Mouse (Mus musculus) cerebellum, adult 2 months (tissue): ENCODE measurements around the gene Slc22a5.

Source experiments
- CTCF ChIP-seq: fragments of 200-500 bp; IDR thresholded peaks from 2 replicates; pipeline ENCODE4 v1.5.1; 2011; ENCODE audit warnings: low read depth, mild to moderate bottlenecking, control low read depth, low read length, moderate library complexity, borderline replicate concordance; ENCODE audit not compliant: insufficient read depth
- POLR2A ChIP-seq: fragments of 200-500 bp; IDR thresholded peaks from 2 replicates; pipeline ENCODE4 v1.6.1; 2011; ENCODE audit warnings: low read length, control low read depth, borderline replicate concordance; ENCODE audit not compliant: insufficient read depth

DNA sequence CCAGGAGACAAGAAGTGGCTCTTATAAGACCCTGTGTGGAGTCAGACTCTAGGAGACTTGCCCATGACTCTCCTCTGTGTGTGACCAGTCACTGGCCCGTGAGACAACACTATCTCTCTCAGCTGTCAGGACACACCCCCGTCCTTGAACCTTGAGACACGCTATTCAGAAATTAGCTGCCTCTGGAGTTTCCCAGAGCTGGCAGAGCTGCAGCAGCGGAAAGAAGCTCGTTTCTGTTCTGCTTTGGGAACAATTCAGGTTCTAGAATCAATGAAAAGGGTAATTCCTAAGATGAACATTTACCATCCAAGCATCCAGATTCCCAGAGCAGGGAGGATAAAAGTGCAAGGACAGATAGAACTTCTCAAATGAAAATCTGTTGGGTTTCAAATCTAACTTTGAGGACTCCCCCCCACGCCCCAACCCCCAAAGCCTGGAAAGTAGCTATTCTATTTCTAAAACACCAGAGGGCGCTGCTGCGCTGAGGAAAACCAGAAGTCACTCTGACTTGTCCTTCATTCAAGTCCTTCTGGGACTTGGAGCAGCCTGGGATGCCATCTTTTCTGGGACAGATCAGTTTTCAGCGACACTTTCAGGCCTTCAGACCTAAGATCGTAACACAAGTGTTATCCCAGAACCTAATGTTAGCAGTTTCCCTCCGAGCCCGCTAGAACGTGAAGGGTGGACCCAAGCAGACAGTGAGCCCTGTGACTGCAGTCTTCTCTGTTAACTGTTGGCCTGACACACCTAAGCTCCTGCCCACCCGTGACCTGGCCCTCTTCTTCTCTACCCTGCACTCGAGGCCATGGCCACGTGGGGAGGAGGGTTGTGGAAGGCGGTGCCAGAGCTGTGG lies 39.9 kb upstream of the Slc22a5 start:
- TF ChIP-seq CTCF (peak; percentile 81), POLR2A (no peak)
